Mouse (Mus musculus) limb, embryonic 14.5 days (tissue): ENCODE measurements around the gene Nedd9. TPM values are rescaled to one million over a fixed set of nuclear protein-coding genes. Genes with fewer than 3 reads are reported as not detected.

ENCODE experiments used
- ATAC-seq: fragments of 200-750 bp; cut with Nextera tagmentation; 2 replicates; pipeline ENCODE4 v1.8.0; 2017; ENCODE audit warnings: low read depth, moderate number of reproducible peaks, moderate TSS enrichment; ENCODE audit not compliant: low FRiP score
- DNase-seq: peaks from one replicate; pipeline ENCODE4 v3.0.0-alpha.2; 2015; ENCODE audit warnings: low spot score
- H3K27ac ChIP-seq: fragments of 300-500 bp; sonication (generic); replicated peaks from 2 replicates; pipeline ENCODE4 v1.5.1; 2014; ENCODE audit warnings: low read depth, mild to moderate bottlenecking, low read length, moderate library complexity, mixed read lengths
- H3K27me3 ChIP-seq: fragments of 300-500 bp; sonication (generic); 2 replicates; pipeline ENCODE4 v1.6.1; 2014; ENCODE audit warnings: low read length, mixed read lengths; ENCODE audit not compliant: control insufficient read depth, insufficient read depth
- H3K36me3 ChIP-seq: fragments of 300-500 bp; sonication (generic); 2 replicates; pipeline ENCODE4 v1.6.1; 2014; ENCODE audit warnings: mild to moderate bottlenecking, low read length, moderate library complexity, mixed read lengths; ENCODE audit not compliant: control insufficient read depth, insufficient read depth
- H3K4me1 ChIP-seq: fragments of 300-500 bp; sonication (generic); 2 replicates; pipeline ENCODE4 v1.6.1; 2014; ENCODE audit warnings: antibody characterized with exemption, low read length, mixed read lengths; ENCODE audit not compliant: control insufficient read depth, insufficient read depth
- H3K4me2 ChIP-seq: fragments of 300-500 bp; sonication (generic); replicated peaks from 2 replicates; pipeline ENCODE4 v1.6.1; 2014; ENCODE audit warnings: low read depth, mild to moderate bottlenecking, low read length, moderate library complexity; ENCODE audit not compliant: severe bottlenecking
- H3K4me3 ChIP-seq: fragments of 300-500 bp; sonication (generic); replicated peaks from 2 replicates; pipeline ENCODE4 v1.5.1; 2014; ENCODE audit warnings: low read length
- H3K9ac ChIP-seq: fragments of 300-500 bp; sonication (generic); 2 replicates; pipeline ENCODE4 v1.6.1; 2014; ENCODE audit warnings: mild to moderate bottlenecking, low read depth, low read length, moderate library complexity; ENCODE audit not compliant: severe bottlenecking
- H3K9me3 ChIP-seq: fragments of 300-500 bp; sonication (generic); 2 replicates; pipeline ENCODE4 v1.6.1; 2016; ENCODE audit warnings: low read length; ENCODE audit not compliant: control insufficient read depth
- POLR2A ChIP-seq: fragments of 200-500 bp; IDR thresholded peaks from 2 replicates; pipeline ENCODE4 v1.8.0; 2012; ENCODE audit warnings: inconsistent platforms, mild to moderate bottlenecking, moderate library complexity, borderline replicate concordance; ENCODE audit not compliant: insufficient read depth, insufficient read length; ENCODE audit errors: extremely low read depth
- WGBS: fragments of 180-500 bp; shearing (Covaris S2); extraction: QIAGEN DNeasy Blood & Tissue Kit; methylation state at CpG from one replicate; pipeline ENCODE4 v1.1.7; 2014; 5-methylcytosine and 5-hydroxymethylcytosine counted together
- polyA plus RNA-seq, 2 experiments: library from polyadenylated mRNA; depleted of rRNA in 1 of 2; stranded (reverse) in 1 of 2; unstranded in 1 of 2; fragments of >200 nt; fragmentation: Nextera tagmentation in 1 of 2; extraction: Ambion mirVana in 1 of 2; gene quantifications; 2 replicates each; pipeline versions ENCODE4 v1.2.1 to v1.2.3; 2012 to 2014

The Nedd9 gene
- polyA plus RNA-seq, 2 experiments: 23.5 to 41.5 TPM

DNA sequence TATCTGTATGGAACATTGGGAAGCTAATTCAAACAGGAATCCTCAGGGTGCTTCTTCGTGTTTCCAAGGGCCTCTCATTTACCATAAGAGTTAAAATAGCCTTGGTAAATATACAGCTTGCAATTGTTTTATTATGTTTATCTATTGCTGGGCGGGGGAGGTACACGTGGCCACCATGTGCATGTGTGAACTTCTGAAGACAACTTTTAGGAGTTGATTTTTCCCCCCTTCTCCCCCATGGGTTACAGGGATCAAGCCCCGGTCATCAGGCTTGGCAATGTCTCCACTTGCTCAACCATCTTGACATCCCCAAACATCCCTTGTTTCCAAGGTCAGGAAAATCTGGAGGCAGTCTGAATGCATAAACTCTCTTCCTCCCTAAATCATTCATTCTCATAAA lies 25.1 kb upstream of the Nedd9 start:
- Histone ChIP-seq H3K9ac (no peak overlapping the region), H3K4me3 (no peak overlapping the region), H3K4me2 (no peak overlapping the region), H3K27me3 (no peaks in the 10 kb centered on the region), H3K27ac (no peak overlapping the region), H3K36me3 (no peaks in the 10 kb centered on the region), H3K4me1 (peaks cover 16% of the 10 kb centered on the region), H3K9me3 (no peaks in the 10 kb centered on the region)
- TF ChIP-seq POLR2A: no peak
- no peak for DNase-seq
- no peak for ATAC-seq
- WGBS: 61% methylated on average over 4 of the region's 4 CpGs

DNA sequence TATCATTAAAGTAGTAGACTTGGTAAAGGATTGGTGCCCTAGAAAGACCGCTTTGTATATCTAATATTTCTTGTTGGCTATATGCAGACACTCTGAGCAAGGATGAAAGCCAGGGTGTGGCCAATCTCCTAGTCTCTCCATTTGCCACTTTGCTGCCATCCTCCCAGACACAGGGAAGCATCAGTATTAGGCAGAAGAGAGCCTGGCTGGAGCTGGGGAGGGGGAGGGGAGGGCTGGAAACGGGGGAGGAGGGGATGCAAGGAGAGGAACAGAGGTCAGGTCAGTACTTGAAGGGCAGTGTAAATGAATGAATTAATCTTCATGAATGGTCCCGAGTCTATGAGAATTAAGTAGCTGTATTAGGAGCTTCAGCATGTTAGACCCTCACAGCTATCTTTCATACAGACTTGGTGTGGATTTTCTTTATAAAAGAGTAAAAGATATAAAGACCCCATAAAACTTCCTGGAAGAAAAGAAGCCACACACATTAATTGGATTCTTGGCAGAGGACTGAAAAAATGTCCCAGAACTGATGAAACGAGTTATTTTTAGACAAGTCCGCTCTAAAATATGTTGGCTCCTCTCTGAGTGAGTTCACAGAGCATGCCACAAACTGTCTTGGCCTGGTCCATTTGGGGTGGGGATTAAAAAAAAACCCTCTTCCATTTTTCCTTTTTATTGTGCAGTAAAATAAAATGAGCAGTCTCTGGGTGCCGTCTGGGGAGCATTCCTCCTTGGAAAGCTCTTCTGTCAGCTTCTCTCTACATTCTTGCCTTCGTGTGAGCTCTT lies 23.7 kb upstream of the Nedd9 start:
- no peak overlapping the region for H3K4me3 ChIP-seq
- no peak overlapping the region; the same call in 1 of the 2 replicates for H3K27ac ChIP-seq
- H3K27me3 ChIP-seq: no peaks in the 10 kb centered on the region
- no peaks in the 10 kb centered on the region for H3K36me3 ChIP-seq
- no peak for TF ChIP-seq POLR2A
- H3K4me2 ChIP-seq: no peak overlapping the region
- peak; percentile 65 for ATAC-seq
- peak; percentile 82 for DNase-seq
- H3K9ac ChIP-seq: no peak overlapping the region
- 26% methylated on average over 7 of the region's 7 CpGs for WGBS
- peaks cover 16% of the 10 kb centered on the region for H3K4me1 ChIP-seq
- no peaks in the 10 kb centered on the region for H3K9me3 ChIP-seq

DNA sequence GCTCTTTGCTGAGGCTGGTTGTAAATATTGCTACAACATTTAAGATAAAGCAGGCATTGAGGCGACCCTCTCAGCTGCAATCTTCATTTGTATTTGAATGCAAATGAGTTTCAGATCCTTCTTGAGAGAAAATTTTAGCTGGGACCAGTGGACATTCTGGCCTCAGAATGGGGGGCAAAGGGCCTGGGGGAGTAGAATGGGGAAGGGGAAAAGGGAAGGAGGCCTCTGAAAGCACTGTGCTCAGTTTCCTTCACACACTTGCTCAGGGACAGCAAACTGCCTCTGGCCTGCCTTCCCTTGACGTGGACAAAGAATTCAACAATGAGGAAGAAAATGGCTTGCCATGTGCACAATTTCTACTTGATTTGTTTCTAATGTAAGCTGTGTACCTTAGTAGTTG lies 18.4 kb upstream of the Nedd9 start:
- no peaks in the 10 kb centered on the region for H3K9me3 ChIP-seq
- H3K27me3 ChIP-seq: no peaks in the 10 kb centered on the region
- WGBS: 88% methylated on average over 2 of the region's 2 CpGs
- DNase-seq: no peak
- no peak for ATAC-seq
- H3K4me2 ChIP-seq: no peak overlapping the region
- no peak for TF ChIP-seq POLR2A
- H3K27ac ChIP-seq: no peak overlapping the region
- no peak overlapping the region for H3K9ac ChIP-seq
- 0 out of 2 replicates have a peak, but pooled peaks cover 3% of the 10 kb centered on the region for H3K4me1 ChIP-seq
- H3K4me3 ChIP-seq: no peak overlapping the region
- H3K36me3 ChIP-seq: no peaks in the 10 kb centered on the region

DNA sequence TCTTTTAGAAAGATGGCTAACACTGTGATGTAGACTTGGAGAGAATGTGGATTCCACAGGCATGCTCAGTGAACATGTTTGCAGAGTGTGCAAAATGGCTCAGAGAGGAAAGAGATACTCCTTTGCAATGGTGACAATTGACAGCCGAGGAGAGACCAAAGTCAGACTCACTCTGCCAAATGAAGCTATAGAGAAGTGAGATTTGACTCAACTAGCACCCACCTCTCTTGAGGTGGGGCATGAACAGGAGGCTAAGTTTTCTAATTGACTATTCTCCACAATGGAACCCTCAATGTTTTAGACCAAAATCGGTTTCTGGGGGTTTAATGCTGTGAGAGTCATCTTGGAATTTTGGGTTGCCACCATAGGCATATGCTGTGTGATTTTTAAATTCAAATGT lies 17.8 kb upstream of the Nedd9 start:
- H3K4me3 ChIP-seq: no peak overlapping the region
- H3K9ac ChIP-seq: no peak overlapping the region
- no peak for TF ChIP-seq POLR2A
- H3K36me3 ChIP-seq: no peaks in the 10 kb centered on the region
- no peaks in the 10 kb centered on the region for H3K27me3 ChIP-seq
- H3K9me3 ChIP-seq: no peaks in the 10 kb centered on the region
- WGBS: 100% methylated on average over 2 of the region's 2 CpGs
- no peak overlapping the region for H3K27ac ChIP-seq
- 0 out of 2 replicates have a peak, but pooled peaks cover 3% of the 10 kb centered on the region for H3K4me1 ChIP-seq
- ATAC-seq: no peak
- no peak for DNase-seq
- no peak overlapping the region for H3K4me2 ChIP-seq

DNA sequence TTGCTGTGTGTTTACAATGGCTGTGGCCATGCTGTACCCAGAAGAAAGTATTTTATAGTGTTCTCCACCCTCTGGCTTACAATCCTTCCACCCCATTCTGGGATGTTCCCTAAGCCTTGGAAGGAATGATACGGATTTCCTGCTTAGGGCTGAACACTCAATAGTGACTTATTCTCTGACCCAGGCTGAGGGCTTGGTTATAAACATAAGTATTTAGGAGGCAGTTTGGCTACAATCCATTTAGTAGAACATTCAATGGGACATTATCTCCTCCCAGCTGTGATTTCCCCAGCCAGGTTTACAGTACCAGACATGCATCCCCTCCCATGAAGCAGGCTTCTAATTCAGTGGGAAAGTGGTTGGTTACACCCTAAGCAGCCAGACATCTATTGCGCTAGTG lies 17.3 kb upstream of the Nedd9 start:
- 89% methylated on average over 2 of the region's 2 CpGs for WGBS
- H3K4me1 ChIP-seq: 0 out of 2 replicates have a peak, but pooled peaks cover 3% of the 10 kb centered on the region
- no peaks in the 10 kb centered on the region for H3K36me3 ChIP-seq
- no peak overlapping the region for H3K9ac ChIP-seq
- ATAC-seq (no peak), DNase-seq (no peak)
- no peak for TF ChIP-seq POLR2A
- H3K9me3 ChIP-seq: no peaks in the 10 kb centered on the region
- H3K4me3 ChIP-seq: no peak overlapping the region
- no peak overlapping the region for H3K27ac ChIP-seq
- H3K4me2 ChIP-seq: no peak overlapping the region
- H3K27me3 ChIP-seq: no peaks in the 10 kb centered on the region
